16 mouse cellular contexts compared by ENCODE assay signal in genomic region chr15:101309493-101309892, GRCm38 (mm10). TPM values are rescaled to one million over a fixed set of nuclear protein-coding genes. Genes with fewer than 3 reads are reported as not detected.
DNase-seq lines count a peak whose midpoint lies in the region; ATAC-seq lines count a peak whose summit lies in the region.
"Had no signal": no experiment of that assay in that cellular context is flagged by ENCODE, and none has a peak within 500 bp of the region (broad histone marks: within the 10 kb centered on the region; RNA-seq: fewer than 3 reads in every experiment).

No protein-coding gene starts in this region.

- no peak overlapping the region for H3K9ac ChIP-seq in kidney, embryonic 14.5 days (ENCODE audit: low read depth, low read length)
- H3K9ac ChIP-seq in midbrain, embryonic 11.5 days (ENCODE audit: low read length): no peak overlapping the region

- peak; percentile 24; the same call in 1 of the 2 replicates for ATAC-seq in kidney, embryonic 14.5 days (ENCODE audit: low FRiP score, low TSS enrichment)
- ATAC-seq in midbrain, embryonic 11.5 days (ENCODE audit: low FRiP score): no peak

- H3K27ac ChIP-seq in kidney, embryonic 14.5 days (ENCODE audit: low read depth, low read length): no peak overlapping the region
- H3K27ac ChIP-seq in midbrain, embryonic 11.5 days (ENCODE audit: low read depth, low read length): no peak overlapping the region
- H3K27ac ChIP-seq in midbrain, embryonic 10.5 days (replicated peaks): no peak overlapping the region
- H3K27ac ChIP-seq in macrophage: peak overlapping the region; percentile 36
- H3K27ac ChIP-seq: heart, embryonic 10.5 days had no signal

- H3K36me3 ChIP-seq in kidney, embryonic 14.5 days (ENCODE audit: control insufficient read depth, insufficient read depth, low read length): no peaks in the 10 kb centered on the region
- H3K36me3 ChIP-seq in midbrain, embryonic 11.5 days (ENCODE audit: control insufficient read depth, insufficient read depth, low read length): no peaks in the 10 kb centered on the region
- H3K36me3 ChIP-seq in midbrain, embryonic 10.5 days: no peaks in the 10 kb centered on the region
- H3K36me3 ChIP-seq in macrophage (ENCODE audit: inconsistent target): no peaks in the 10 kb centered on the region
- H3K36me3 ChIP-seq: heart, embryonic 10.5 days had no signal

- H3K27me3 ChIP-seq in kidney, embryonic 14.5 days (ENCODE audit: control insufficient read depth, insufficient read depth, low read length): no peaks in the 10 kb centered on the region
- no peaks in the 10 kb centered on the region for H3K27me3 ChIP-seq in midbrain, embryonic 11.5 days (ENCODE audit: control insufficient read depth, insufficient read depth, low read length)
- H3K27me3 ChIP-seq in midbrain, embryonic 10.5 days (ENCODE audit: low read depth, poor library complexity, severe bottlenecking): no peaks in the 10 kb centered on the region

- DNase-seq in kidney, adult 11 months: no peak
- peak; percentile 67 for DNase-seq in midbrain, embryonic 11.5 days (ENCODE audit: low spot score, missing footprints)
- DNase-seq in midbrain, embryonic 10.5 days (ENCODE audit: low spot score): no peak
- no peak for DNase-seq in cerebellum, adult 8-10 months
- DNase-seq in left cerebral cortex, postnatal 25 days (ENCODE audit: low spot score in 2 of 2): no peak
- DNase-seq: cerebellum, adult 9-11 months; gastrocnemius, postnatal 36 days; kidney, adult 2 months; left cerebral cortex, postnatal 4 days; lung, adult 2 months; midbrain, embryonic 14.5 days; spleen, adult 18-20 months had no signal

- WGBS in kidney, embryonic 14.5 days: 40% methylated on average over 5 of the region's 5 CpGs
- WGBS in midbrain, embryonic 11.5 days: 47% methylated on average over 5 of the region's 5 CpGs
- 58% methylated on average over 5 of the region's 5 CpGs for WGBS in midbrain, embryonic 10.5 days
- 75% methylated on average over 5 of the region's 5 CpGs for WGBS in macrophage (ENCODE audit: missing documents)

- intact Hi-C loops in left cerebral cortex, postnatal 25 days (cut with DNase I): no loop called here

- no peak overlapping the region for H3K4me3 ChIP-seq in kidney, embryonic 14.5 days (ENCODE audit: low read length)
- H3K4me3 ChIP-seq in midbrain, embryonic 11.5 days (ENCODE audit: low read depth, low read length): no peak overlapping the region
- no peak overlapping the region for H3K4me3 ChIP-seq in midbrain, embryonic 10.5 days
- no peak overlapping the region for H3K4me3 ChIP-seq in macrophage (ENCODE audit: inconsistent target)
- H3K4me3 ChIP-seq: heart, embryonic 10.5 days had no signal

- H3K9me3 ChIP-seq in kidney, embryonic 14.5 days (ENCODE audit: control insufficient read depth, low read length): no peaks in the 10 kb centered on the region
- H3K9me3 ChIP-seq in midbrain, embryonic 11.5 days (ENCODE audit: control insufficient read depth, low read length): no peaks in the 10 kb centered on the region
- H3K9me3 ChIP-seq in midbrain, embryonic 10.5 days (replicated peaks): no peaks in the 10 kb centered on the region
- H3K9me3 ChIP-seq: heart, embryonic 10.5 days had no signal

- no peaks in the 10 kb centered on the region for H3K79me2 ChIP-seq in macrophage (ENCODE audit: inconsistent target)

- no peaks in the 10 kb centered on the region; the same call in 1 of the 2 replicates for H3K4me1 ChIP-seq in kidney, embryonic 14.5 days (ENCODE audit: control insufficient read depth, insufficient read depth, low read length)
- peaks cover 6% of the 10 kb centered on the region; the same call in 1 of the 2 replicates for H3K4me1 ChIP-seq in midbrain, embryonic 11.5 days (ENCODE audit: control insufficient read depth, insufficient read depth, low read length)
- H3K4me1 ChIP-seq in midbrain, embryonic 10.5 days: peaks cover 12% of the 10 kb centered on the region

- no peak overlapping the region for H3K4me2 ChIP-seq in kidney, embryonic 14.5 days (replicated peaks; ENCODE audit: low read depth, low read length)
- no peak overlapping the region for H3K4me2 ChIP-seq in midbrain, embryonic 11.5 days

RNA-seq across cellular contexts. Expression of gene 6030408B16Rik, which starts 16.5 kb away (rescaled TPM):
- polyA plus RNA-seq in kidney, embryonic 14.5 days (2014; fragmentation: Nextera tagmentation; extraction: Ambion mirVana): 25.8 and 28.2 TPM in 2 replicates
- 0.33 TPM in 1 of 2 replicates, not detected in the other for polyA plus RNA-seq in midbrain, embryonic 11.5 days (2014; fragmentation: Nextera tagmentation; extraction: Ambion mirVana)
- polyA plus RNA-seq in midbrain, embryonic 10.5 days (2016; fragmentation: Nextera tagmentation; extraction: Ambion mirVana): 0.06 and 0.22 TPM in 2 replicates
- total RNA-seq in macrophage (2018; cell fraction: chromatin; rRNA removed): 1 to 10 TPM in 2 of 26 experiments, under 1 TPM in 11, not detected in 13; 0.35 to 1.2 (median 0.49) TPM
- not detected for total RNA-seq in macrophage (2018; cell fraction: cytosol; rRNA removed)
- total RNA-seq in macrophage (2018; cell fraction: nucleus; rRNA removed): 1 to 10 TPM in 1 of 26 experiments, under 1 TPM in 3, not detected in 22; 0.39 to 1.3 (median 0.60) TPM
- not detected in 3 replicates for polyA plus RNA-seq in macrophage (2018)
- not detected for total RNA-seq in left cerebral cortex, postnatal 25 days (2021)
- total RNA-seq: hematopoietic stem cell, adult 5-6 weeks had no signal

RNA-seq across cellular contexts. Expression of gene Atg101, which starts 25.4 kb away (rescaled TPM):
- polyA plus RNA-seq in kidney, embryonic 14.5 days (2014; fragmentation: Nextera tagmentation; extraction: Ambion mirVana): 71.8 and 76.5 TPM in 2 replicates
- 57.9 and 67.4 TPM in 2 replicates for polyA plus RNA-seq in midbrain, embryonic 11.5 days (2014; fragmentation: Nextera tagmentation; extraction: Ambion mirVana)
- polyA plus RNA-seq in midbrain, embryonic 10.5 days (2016; fragmentation: Nextera tagmentation; extraction: Ambion mirVana): 80.8 TPM in 2 replicates
- 10 to 100 TPM in 15 of 26 experiments, 1 to 10 TPM in 11; 3.2 to 27.1 (median 11.0) TPM for total RNA-seq in macrophage (2018; cell fraction: chromatin; rRNA removed)
- total RNA-seq in macrophage (2018; cell fraction: cytosol; rRNA removed): 10 to 100 TPM; 10.5 to 25.7 (median 19.1) TPM
- total RNA-seq in macrophage (2018; cell fraction: nucleus; rRNA removed): 10 to 100 TPM in 20 of 26 experiments, 1 to 10 TPM in 6; 6.5 to 19.8 (median 11.5) TPM
- 19.7 to 26.3 TPM (median 22.9 TPM) in 3 replicates for polyA plus RNA-seq in macrophage (2018)
- total RNA-seq in left cerebral cortex, postnatal 25 days (2021): 10 to 100 TPM; 40.3 to 43.6 TPM

RNA-seq across cellular contexts. Expression of gene Nr4a1, which starts 55.4 kb away (rescaled TPM):
- 4.5 and 5.0 TPM in 2 replicates for polyA plus RNA-seq in kidney, embryonic 14.5 days (2014; fragmentation: Nextera tagmentation; extraction: Ambion mirVana)
- 1.3 TPM in 2 replicates for polyA plus RNA-seq in midbrain, embryonic 11.5 days (2014; fragmentation: Nextera tagmentation; extraction: Ambion mirVana)
- polyA plus RNA-seq in midbrain, embryonic 10.5 days (2016; fragmentation: Nextera tagmentation; extraction: Ambion mirVana): 2.8 and 2.9 TPM in 2 replicates
- 1,000 to 10,000 TPM in 3 of 26 experiments, 100 to 1,000 TPM in 4, 10 to 100 TPM in 9, 1 to 10 TPM in 10; 1.2 to 1,725 (median 19.2) TPM for total RNA-seq in macrophage (2018; cell fraction: chromatin; rRNA removed)
- 100 to 1,000 TPM in 7 of 26 experiments, 10 to 100 TPM in 9, 1 to 10 TPM in 9, under 1 TPM in 1; 0.88 to 552 (median 14.8) TPM for total RNA-seq in macrophage (2018; cell fraction: cytosol; rRNA removed)
- 1,000 to 10,000 TPM in 2 of 26 experiments, 100 to 1,000 TPM in 7, 10 to 100 TPM in 9, 1 to 10 TPM in 7, under 1 TPM in 1; 0.94 to 1,649 (median 21.6) TPM for total RNA-seq in macrophage (2018; cell fraction: nucleus; rRNA removed)
- polyA plus RNA-seq in macrophage (2018): 6.1 to 9.4 TPM (median 7.1 TPM) in 3 replicates
- 100 to 1,000 TPM; 111 to 133 TPM for total RNA-seq in left cerebral cortex, postnatal 25 days (2021)

Comparison
In these comparisons a context has a peak if more than half of its experiments do, and no peak if none do; other contexts are left out.
1. RNA of gene 6030408B16Rik, which starts 16.5 kb away (polyA plus RNA-seq): 25.8 to 28.2 TPM in kidney, embryonic 14.5 days; 0.33 TPM in midbrain, embryonic 11.5 days, 0.06 to 0.22 TPM in midbrain, embryonic 10.5 days and not detected in macrophage; every median in the first group is over 10 times any median in the second.